ENCODE assay signal across 8 mouse cellular contexts in the genomic region with DNA sequence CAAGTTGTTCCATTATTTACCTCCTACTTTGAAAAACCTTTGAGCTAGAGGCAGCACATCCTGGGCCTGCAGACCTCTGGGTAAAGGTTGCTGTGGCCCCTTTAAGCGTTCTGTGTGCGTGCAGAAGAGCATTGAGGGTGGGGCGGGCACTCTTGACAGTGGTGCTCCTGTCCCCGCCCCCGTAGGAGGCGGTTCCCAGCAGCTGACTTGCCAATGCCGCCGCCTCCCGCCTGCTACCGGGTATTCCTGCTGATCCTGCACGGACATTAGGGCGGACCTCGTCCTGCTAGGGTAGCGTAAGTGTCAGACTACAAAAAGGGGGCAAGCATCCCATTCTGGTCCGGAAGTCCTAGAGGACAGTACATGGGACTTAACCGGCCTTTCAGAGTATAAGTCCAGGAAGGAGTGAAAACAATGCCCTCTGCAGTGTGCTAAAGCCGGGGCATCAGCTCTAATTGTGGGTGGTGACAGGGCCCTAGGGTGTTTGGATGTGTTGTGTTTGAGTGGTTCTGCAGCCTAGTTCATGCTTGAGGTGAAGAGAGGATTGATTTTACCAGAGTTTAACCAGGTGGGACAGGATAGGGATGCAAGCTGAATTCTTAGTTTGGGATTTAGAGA. TPM values are rescaled to one million over a fixed set of nuclear protein-coding genes. Genes with fewer than 3 reads are reported as not detected.
DNase-seq lines count a peak whose midpoint lies in the region; ATAC-seq and TF ChIP-seq lines count a peak whose summit lies in the region.

No protein-coding gene starts in this region.

- no peaks in the 10 kb centered on the region for H3K9me3 ChIP-seq in forebrain, embryonic 13.5 days (replicated peaks)
- no peaks in the 10 kb centered on the region for H3K9me3 ChIP-seq in heart, postnatal 0 days (replicated peaks; ENCODE audit: control insufficient read depth, low read length)
- no peaks in the 10 kb centered on the region for H3K9me3 ChIP-seq in liver, embryonic 14.5 days (ENCODE audit: control insufficient read depth, low read length)
- no peaks in the 10 kb centered on the region for H3K9me3 ChIP-seq in stomach, embryonic 15.5 days

- H3K4me3 ChIP-seq in forebrain, embryonic 13.5 days: peak overlapping the region; percentile 30
- H3K4me3 ChIP-seq in heart, postnatal 0 days (ENCODE audit: low read depth, low read length): peak overlapping the region; percentile 49
- H3K4me3 ChIP-seq in liver, embryonic 14.5 days (ENCODE audit: insufficient read depth in 1 of 2, low read depth in 2 of 2, low read length in 2 of 2): peak overlapping the region; percentile 55 to 56
- peak overlapping the region; percentile 43 for H3K4me3 ChIP-seq in stomach, embryonic 15.5 days (replicated peaks)

- peak; percentile 85 for DNase-seq in CD4-positive, CD25-positive, alpha-beta regulatory T cell, adult 2 months (ENCODE audit: low read depth, low spot score)
- peak; percentile 94 for DNase-seq in heart, postnatal 0 days (ENCODE audit: low spot score)
- peak; percentile 97 for DNase-seq in kidney, postnatal 36 days
- peak; percentile 76 to 78 (median 78) for DNase-seq in liver, embryonic 14.5 days (ENCODE audit: low read depth in 3 of 3, low spot score in 3 of 3)
- DNase-seq in neural tube, embryonic 10.5 days (ENCODE audit: extremely low spot score, low spot score): peak; percentile 67

- H3K4me2 ChIP-seq in forebrain, embryonic 13.5 days: peak overlapping the region; percentile 61
- H3K4me2 ChIP-seq in heart, postnatal 0 days (ENCODE audit: low read depth, low read length): peak overlapping the region; percentile 65
- H3K4me2 ChIP-seq in liver, embryonic 14.5 days (ENCODE audit: low read depth): peak overlapping the region; percentile 89
- peak overlapping the region; percentile 78 for H3K4me2 ChIP-seq in stomach, embryonic 15.5 days

- TF ChIP-seq EP300 in heart, postnatal 0 days (IDR thresholded peaks at IDR 0.05; ENCODE audit: low read depth): no peak
- no peak for TF ChIP-seq EP300 in liver, embryonic 14.5 days (IDR thresholded peaks at IDR 0.05; ENCODE audit: low read depth)

- H3K4me1 ChIP-seq in forebrain, embryonic 13.5 days: peaks cover 23% of the 10 kb centered on the region
- H3K4me1 ChIP-seq in heart, postnatal 0 days (ENCODE audit: control insufficient read depth, insufficient read depth): peaks cover 13% of the 10 kb centered on the region
- peaks cover 6 to 11% of the 10 kb centered on the region in 2 experiments for H3K4me1 ChIP-seq in liver, embryonic 14.5 days (replicated peaks; ENCODE audit: control insufficient read depth in 2 of 2, insufficient read depth in 2 of 2, low read length in 1 of 2)
- H3K4me1 ChIP-seq in stomach, embryonic 15.5 days: 0 out of 2 replicates have a peak, but pooled peaks cover 7% of the 10 kb centered on the region

- TF ChIP-seq CTCF in heart, postnatal 0 days (IDR thresholded peaks at IDR 0.05; ENCODE audit: low read depth): peak; percentile 19
- peak; percentile 40; the same call in 1 of the 2 replicates for TF ChIP-seq CTCF in liver, embryonic 14.5 days (IDR thresholded peaks at IDR 0.05; ENCODE audit: low read depth)

- WGBS in forebrain, embryonic 13.5 days: 3% methylated on average over 17 of the region's 17 CpGs
- WGBS in heart, postnatal 0 days: under 1% methylated on average over 17 of the region's 17 CpGs
- WGBS in liver, embryonic 14.5 days (ENCODE audit: insufficient replicate concordance): 2% methylated on average over 17 of the region's 17 CpGs
- 2% methylated on average over 17 of the region's 17 CpGs for WGBS in stomach, embryonic 15.5 days

- peak; percentile 95 for ATAC-seq in cerebellum, adult (ENCODE audit: insufficient number of reproducible peaks, low FRiP score, low TSS enrichment)
- ATAC-seq in forebrain, embryonic 13.5 days: peak; percentile 89
- peak; percentile 99 for ATAC-seq in heart, postnatal 0 days (ENCODE audit: insufficient read depth, low read depth)
- ATAC-seq in liver, embryonic 14.5 days (ENCODE audit: insufficient read depth): peak; percentile 99
- ATAC-seq in stomach, embryonic 15.5 days (ENCODE audit: insufficient read depth, low FRiP score, low read depth): peak; percentile 98

- no peaks in the 10 kb centered on the region for H3K27me3 ChIP-seq in forebrain, embryonic 13.5 days
- no peaks in the 10 kb centered on the region for H3K27me3 ChIP-seq in heart, postnatal 0 days (ENCODE audit: control insufficient read depth, insufficient read depth, low read length)
- H3K27me3 ChIP-seq in liver, embryonic 14.5 days (ENCODE audit: control insufficient read depth, insufficient read depth, low read length): no peaks in the 10 kb centered on the region
- no peaks in the 10 kb centered on the region for H3K27me3 ChIP-seq in stomach, embryonic 15.5 days (replicated peaks)

- peaks cover 4% of the 10 kb centered on the region; the same call in 1 of the 2 replicates for H3K36me3 ChIP-seq in forebrain, embryonic 13.5 days (ENCODE audit: poor library complexity, severe bottlenecking)
- H3K36me3 ChIP-seq in heart, postnatal 0 days (replicated peaks; ENCODE audit: control insufficient read depth, insufficient read depth, low read length): no peaks in the 10 kb centered on the region
- H3K36me3 ChIP-seq in liver, embryonic 14.5 days (replicated peaks; ENCODE audit: control insufficient read depth, insufficient read depth, low read depth): no peaks in the 10 kb centered on the region; the same call in 1 of the 2 replicates
- H3K36me3 ChIP-seq in stomach, embryonic 15.5 days: 0 out of 2 replicates have a peak, but pooled peaks cover 3% of the 10 kb centered on the region

- H3K9ac ChIP-seq in forebrain, embryonic 13.5 days: peak overlapping the region; percentile 53
- peak overlapping the region; percentile 36; the same call in 1 of the 2 replicates for H3K9ac ChIP-seq in heart, postnatal 0 days (replicated peaks; ENCODE audit: low read depth, low read length)
- H3K9ac ChIP-seq in liver, embryonic 14.5 days (replicated peaks): peak overlapping the region; percentile 51
- no peak overlapping the region for H3K9ac ChIP-seq in stomach, embryonic 15.5 days

- H3K27ac ChIP-seq in forebrain, embryonic 13.5 days: 0 out of 2 replicates have a peak overlapping the region, but pooled peaks have one; percentile 7
- H3K27ac ChIP-seq in heart, postnatal 0 days (ENCODE audit: low read depth): peak overlapping the region; percentile 79
- H3K27ac ChIP-seq in liver, embryonic 14.5 days: peak overlapping the region; percentile 29
- H3K27ac ChIP-seq in stomach, embryonic 15.5 days: no peak overlapping the region

RNA-seq across cellular contexts. Expression of gene Ckap5, which starts 11.1 kb away (rescaled TPM):
- 185 and 187 TPM in 2 replicates for polyA plus RNA-seq in forebrain, embryonic 13.5 days (2015; fragmentation: Nextera tagmentation; extraction: Ambion mirVana)
- total RNA-seq in heart, postnatal 0 days (2014; rRNA removed; ENCODE audit: low replicate concordance): 39.7 and 58.5 TPM in 2 replicates
- polyA plus RNA-seq in heart, postnatal 0 days (2015; fragmentation: Nextera tagmentation; extraction: Ambion mirVana): 36.8 and 41.2 TPM in 2 replicates
- polyA plus RNA-seq in liver, embryonic 14.5 days (2012; rRNA removed): 12.8 and 20.6 TPM in 2 replicates
- 35.9 and 37.3 TPM in 2 replicates for polyA plus RNA-seq in liver, embryonic 14.5 days (2014; fragmentation: Nextera tagmentation; extraction: Ambion mirVana)
- polyA plus RNA-seq in stomach, embryonic 15.5 days (2015; fragmentation: Nextera tagmentation; extraction: Ambion mirVana): 80.7 and 81.9 TPM in 2 replicates
